Mouse (Mus musculus) stomach, postnatal 0 days (tissue): ENCODE measurements around the gene Mrpl23. TPM values are rescaled to one million over a fixed set of nuclear protein-coding genes. Genes with fewer than 3 reads are reported as not detected.

ENCODE experiments used
- ATAC-seq: fragments of 200-750 bp; cut with Nextera tagmentation; 2 replicates; pipeline ENCODE4 v1.8.0; 2017; ENCODE audit not compliant: low FRiP score, low TSS enrichment
- DNase-seq: peaks from one replicate; pipeline ENCODE4 v3.0.0-alpha.2; 2016; ENCODE audit warnings: low spot score
- H3K27ac ChIP-seq: fragments of 300-500 bp; sonication (generic); replicated peaks from 2 replicates; pipeline ENCODE4 v1.5.1; 2014; ENCODE audit warnings: mild to moderate bottlenecking, control low read depth
- H3K27me3 ChIP-seq: fragments of 300-500 bp; sonication (generic); 2 replicates; pipeline ENCODE4 v1.6.1; 2014; ENCODE audit warnings: low read length; ENCODE audit not compliant: control insufficient read depth, insufficient read depth
- H3K36me3 ChIP-seq: fragments of 300-500 bp; sonication (generic); 2 replicates; pipeline ENCODE4 v1.6.1; 2014; ENCODE audit warnings: low read length, mixed read lengths; ENCODE audit not compliant: control insufficient read depth, insufficient read depth
- H3K4me1 ChIP-seq: fragments of 300-500 bp; sonication (generic); replicated peaks from 2 replicates; pipeline ENCODE4 v1.6.1; 2014; ENCODE audit warnings: antibody characterized with exemption; ENCODE audit not compliant: control insufficient read depth, insufficient read depth
- H3K4me2 ChIP-seq: fragments of 300-500 bp; sonication (generic); replicated peaks from 2 replicates; pipeline ENCODE4 v1.6.1; 2014; ENCODE audit warnings: low read depth, mild to moderate bottlenecking, control low read depth, moderate library complexity
- H3K4me3 ChIP-seq: fragments of 300-500 bp; sonication (generic); 2 replicates; pipeline ENCODE4 v1.5.1; 2014; ENCODE audit warnings: low read depth, low read length, control low read depth
- H3K9ac ChIP-seq: fragments of 300-500 bp; sonication (generic); 2 replicates; pipeline ENCODE4 v1.6.1; 2014; ENCODE audit warnings: mild to moderate bottlenecking, low read length, control low read depth, mixed read lengths
- H3K9me3 ChIP-seq: fragments of 300-500 bp; sonication (generic); 2 replicates; pipeline ENCODE4 v1.6.1; 2016; ENCODE audit warnings: low read length; ENCODE audit not compliant: control insufficient read depth
- CTCF ChIP-seq: IDR thresholded peaks from 2 replicates; pipeline ENCODE4 v1.5.1; 2016; ENCODE audit warnings: antibody characterized with exemption, low read depth, mild to moderate bottlenecking, moderate library complexity
- EP300 ChIP-seq: optimal IDR thresholded peaks from 2 replicates; pipeline ENCODE3; 2016; ENCODE audit warnings: antibody characterized with exemption
- WGBS: fragments of 180-500 bp; shearing (Covaris S2); extraction: QIAGEN DNeasy Blood & Tissue Kit; methylation state at CpG from one replicate; pipeline ENCODE4 v1.1.7; 2014; 5-methylcytosine and 5-hydroxymethylcytosine counted together
- polyA plus RNA-seq: library from polyadenylated mRNA; unstranded; fragments of >200 nt; fragmentation: Nextera tagmentation; extraction: Ambion mirVana; gene quantifications from 2 replicates; pipeline ENCODE4 v1.2.1, GENCODE M21; 2015

Gene Mrpl23
- polyA plus RNA-seq, 1 experiment from 2014 or later, result 17.7 TPM

DNA sequence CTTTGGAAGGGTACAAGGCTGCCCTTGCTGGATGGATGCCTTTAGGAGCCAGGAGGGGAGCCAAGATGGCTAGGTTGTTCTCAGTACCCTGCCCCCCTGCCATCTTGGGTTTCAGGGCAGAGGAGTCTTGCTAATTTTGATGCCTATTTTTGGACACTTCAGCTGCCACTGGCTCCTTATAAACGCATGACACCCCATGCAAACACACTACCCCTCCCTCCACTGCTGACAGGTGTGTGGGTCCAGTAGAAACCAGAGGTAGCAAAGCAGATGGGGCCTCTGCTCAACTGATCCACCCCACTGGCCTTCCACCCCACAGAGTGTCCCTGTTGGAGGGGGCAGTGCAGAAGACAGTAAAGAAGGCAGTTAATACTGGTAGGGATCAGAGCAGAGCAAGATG lies 32.5 kb upstream of the Mrpl23 start:
- DNase-seq (no peak), ATAC-seq (no peak)
- H3K4me1 ChIP-seq, result no peaks in the 10 kb centered on the region
- H3K27me3 ChIP-seq, result no peaks in the 10 kb centered on the region
- no peak overlapping the region for H3K9ac ChIP-seq
- H3K36me3 ChIP-seq, result no peaks in the 10 kb centered on the region
- H3K27ac ChIP-seq, result no peak overlapping the region
- H3K4me3 ChIP-seq, result no peak overlapping the region
- TF ChIP-seq CTCF (no peak), EP300 (no peak)
- WGBS, result 81% methylated on average over 1 of the region's 1 CpGs
- no peaks in the 10 kb centered on the region for H3K9me3 ChIP-seq
- no peak overlapping the region for H3K4me2 ChIP-seq

DNA sequence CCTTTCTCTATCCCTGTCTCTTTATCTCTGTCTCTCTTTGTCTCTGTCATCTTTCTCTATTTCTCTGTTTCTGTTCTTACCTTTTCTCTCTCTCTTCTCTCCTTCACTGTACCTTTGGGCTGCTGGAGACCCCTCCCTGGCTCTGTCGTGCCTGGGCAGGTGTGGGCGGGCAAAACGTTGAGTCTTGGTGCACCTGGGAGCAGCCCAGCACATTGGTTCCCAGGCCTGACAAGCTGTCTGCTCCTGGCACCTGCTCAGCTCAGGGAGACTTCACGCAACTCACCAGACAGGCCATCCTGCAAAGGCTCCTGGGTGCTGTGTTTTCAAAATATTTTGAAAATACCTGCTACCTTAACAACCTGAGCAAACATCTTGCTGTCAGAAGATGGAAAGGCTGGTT lies 29.3 kb upstream of the Mrpl23 start:
- 68% methylated on average over 4 of the region's 4 CpGs for WGBS
- no peak for ATAC-seq
- Histone ChIP-seq H3K4me3 (no peak overlapping the region), H3K4me1 (peaks cover 9% of the 10 kb centered on the region), H3K9me3 (no peaks in the 10 kb centered on the region), H3K4me2 (no peak overlapping the region), H3K27ac (no peak overlapping the region), H3K9ac (no peak overlapping the region), H3K27me3 (no peaks in the 10 kb centered on the region), H3K36me3 (no peaks in the 10 kb centered on the region)
- no peak for DNase-seq
- TF ChIP-seq CTCF, result no peak
- no peak for TF ChIP-seq EP300

GRCm38 (mm10) chr7:142505942-142506341 lies 26.5 kb upstream of the Mrpl23 start:
- TF ChIP-seq EP300 (no peak), CTCF (no peak)
- Histone ChIP-seq H3K27ac (no peak overlapping the region), H3K27me3 (no peaks in the 10 kb centered on the region), H3K36me3 (no peaks in the 10 kb centered on the region), H3K4me1 (peaks cover 9% of the 10 kb centered on the region), H3K4me2 (no peak overlapping the region), H3K9me3 (no peaks in the 10 kb centered on the region), H3K4me3 (no peak overlapping the region), H3K9ac (no peak overlapping the region)
- WGBS, result 38% methylated on average over 2 of the region's 2 CpGs
- DNase-seq, result no peak
- no peak for ATAC-seq

DNA sequence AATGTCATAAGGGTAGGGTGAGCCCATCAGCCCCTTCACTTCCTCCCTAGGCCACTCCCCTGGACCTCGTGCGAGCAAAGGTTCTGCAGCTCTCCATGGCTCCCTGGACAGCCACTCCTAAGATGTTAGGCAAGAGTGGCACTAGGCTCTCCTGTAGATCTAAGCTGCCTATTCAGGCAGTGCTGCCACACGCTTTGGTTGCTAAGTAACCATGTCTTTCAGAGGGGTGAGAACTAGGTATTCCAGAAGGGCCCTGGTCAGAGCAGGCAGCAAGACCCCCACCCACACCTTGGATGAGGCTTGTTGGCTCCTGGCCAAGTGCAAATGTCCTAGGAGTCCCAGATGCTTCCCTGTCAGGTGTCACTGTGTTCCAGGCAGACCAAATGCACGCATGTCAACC lies 26.0 kb upstream of the Mrpl23 start:
- H3K36me3 ChIP-seq, result no peaks in the 10 kb centered on the region
- ATAC-seq (no peak), DNase-seq (no peak)
- H3K4me1 ChIP-seq, result peaks cover 9% of the 10 kb centered on the region
- no peaks in the 10 kb centered on the region for H3K9me3 ChIP-seq
- no peaks in the 10 kb centered on the region for H3K27me3 ChIP-seq
- no peak overlapping the region for H3K9ac ChIP-seq
- 44% methylated on average over 4 of the region's 4 CpGs for WGBS
- no peak overlapping the region for H3K4me2 ChIP-seq
- H3K27ac ChIP-seq, result no peak overlapping the region
- TF ChIP-seq CTCF (no peak), EP300 (no peak)
- H3K4me3 ChIP-seq, result no peak overlapping the region

- Histone ChIP-seq H3K27me3 (no peaks in the 10 kb centered on the region), H3K36me3 (no peaks in the 10 kb centered on the region), H3K9ac (no peak overlapping the region), H3K27ac (no peak overlapping the region), H3K4me2 (no peak overlapping the region), H3K4me3 (no peak overlapping the region), H3K9me3 (no peaks in the 10 kb centered on the region), H3K4me1 (peaks cover 9% of the 10 kb centered on the region)
- no peak for ATAC-seq
- TF ChIP-seq EP300 (no peak), CTCF (no peak)
- DNase-seq, result no peak
- WGBS, result 88% methylated on average over 9 of the region's 9 CpGs
These were observed 25.0 kb upstream of the Mrpl23 start for GRCm38 (mm10) chr7:142507453-142507852.

DNA sequence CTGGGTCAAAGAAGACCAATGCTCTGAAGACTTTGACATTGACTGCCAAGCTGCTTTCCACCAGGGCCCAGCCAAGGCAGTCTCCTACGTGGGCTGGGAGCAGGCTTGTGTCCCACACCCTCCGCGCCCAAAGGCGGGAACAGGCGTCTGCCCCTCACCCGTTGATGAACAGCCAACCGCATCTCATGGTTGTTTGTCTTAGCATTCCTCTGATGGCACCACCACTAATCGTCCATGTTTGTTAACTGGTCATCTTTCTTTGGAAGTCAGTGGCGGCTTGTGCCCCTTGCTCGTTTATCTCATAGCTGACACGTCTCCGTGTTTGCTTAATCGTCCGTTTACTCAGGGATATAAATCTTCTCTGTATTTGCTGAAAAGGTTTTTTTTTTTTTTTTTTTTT lies 23.0 kb upstream of the Mrpl23 start:
- no peak for TF ChIP-seq CTCF
- no peak for TF ChIP-seq EP300
- Histone ChIP-seq H3K36me3 (no peaks in the 10 kb centered on the region), H3K27ac (peak overlapping the region; percentile 90), H3K9ac (no peak overlapping the region), H3K4me2 (no peak overlapping the region), H3K27me3 (no peaks in the 10 kb centered on the region), H3K9me3 (no peaks in the 10 kb centered on the region), H3K4me1 (peaks cover 9% of the 10 kb centered on the region), H3K4me3 (no peak overlapping the region)
- ATAC-seq, result no peak
- DNase-seq, result no peak
- WGBS, result 12% methylated on average over 14 of the region's 14 CpGs
